Mouse (Mus musculus): ENCODE results near the gene Hsd17b1. TPM values are rescaled to one million over a fixed set of nuclear protein-coding genes. Genes with fewer than 3 reads are reported as not detected.

The Hsd17b1 gene
- polyA plus RNA-seq, 2 experiments, result 0.23 TPM; not detected in 1

GRCm38 (mm10) chr11:101052751-101053473 lies 25.3 kb upstream of the Hsd17b1 start:
- H3K36me3 ChIP-seq (ENCODE audit: control insufficient read depth, insufficient read depth, low read length), result peaks cover 51% of the 10 kb centered on the region
- no peak for DNase-seq (ENCODE audit: low spot score)
- no peak overlapping the region for H3K4me3 ChIP-seq (replicated peaks; ENCODE audit: low read length)
- TF ChIP-seq POLR2A (IDR thresholded peaks at IDR 0.05; ENCODE audit: borderline replicate concordance, extremely low read depth, insufficient read depth, insufficient read length), result no peak
- 86% methylated on average over 10 of the region's 10 CpGs for WGBS
- H3K27me3 ChIP-seq (ENCODE audit: control insufficient read depth, insufficient read depth, low read length), result no peaks in the 10 kb centered on the region
- no peak overlapping the region for H3K9ac ChIP-seq (ENCODE audit: low read depth, low read length, severe bottlenecking)
- H3K4me2 ChIP-seq (replicated peaks; ENCODE audit: low read depth, low read length, severe bottlenecking), result no peak overlapping the region
- H3K4me1 ChIP-seq (ENCODE audit: control insufficient read depth, insufficient read depth, low read length), result no peaks in the 10 kb centered on the region
- ATAC-seq (ENCODE audit: low FRiP score, low read depth), result no peak
- H3K27ac ChIP-seq (replicated peaks; ENCODE audit: low read depth, low read length), result no peak overlapping the region
- no peaks in the 10 kb centered on the region for H3K9me3 ChIP-seq (ENCODE audit: control insufficient read depth, low read length)

- no peak for TF ChIP-seq POLR2A (IDR thresholded peaks at IDR 0.05; ENCODE audit: borderline replicate concordance, extremely low read depth, insufficient read depth, insufficient read length)
Observed at GRCm38 (mm10) chr11:101053974-101054373, 24.2 kb upstream of the Hsd17b1 start.

GRCm38 (mm10) chr11:101055418-101055817 lies 22.8 kb upstream of the Hsd17b1 start:
- H3K27me3 ChIP-seq (ENCODE audit: control insufficient read depth, insufficient read depth, low read length), result no peaks in the 10 kb centered on the region
- H3K9me3 ChIP-seq (ENCODE audit: control insufficient read depth, low read length), result no peaks in the 10 kb centered on the region
- peaks cover 27% of the 10 kb centered on the region for H3K36me3 ChIP-seq (ENCODE audit: control insufficient read depth, insufficient read depth, low read length)
- WGBS, result 82% methylated on average over 14 of the region's 14 CpGs
- H3K4me2 ChIP-seq (replicated peaks; ENCODE audit: low read depth, low read length, severe bottlenecking), result no peak overlapping the region
- H3K27ac ChIP-seq (replicated peaks; ENCODE audit: low read depth, low read length), result no peak overlapping the region
- no peak overlapping the region for H3K9ac ChIP-seq (ENCODE audit: low read depth, low read length, severe bottlenecking)
- peaks cover 1% of the 10 kb centered on the region; the same call in 1 of the 2 replicates for H3K4me1 ChIP-seq (ENCODE audit: control insufficient read depth, insufficient read depth, low read length)
- DNase-seq (ENCODE audit: low spot score) (no peak), ATAC-seq (ENCODE audit: low FRiP score, low read depth) (no peak)
- no peak for TF ChIP-seq POLR2A (IDR thresholded peaks at IDR 0.05; ENCODE audit: borderline replicate concordance, extremely low read depth, insufficient read depth, insufficient read length)
- H3K4me3 ChIP-seq (replicated peaks; ENCODE audit: low read length), result no peak overlapping the region

More at GRCm38 (mm10) chr11:101053974-101054373, 24.2 kb upstream of the Hsd17b1 start:
- DNase-seq (ENCODE audit: low spot score) (no peak), ATAC-seq (ENCODE audit: low FRiP score, low read depth) (no peak)
- Histone ChIP-seq H3K4me2 (replicated peaks; ENCODE audit: low read depth, low read length, severe bottlenecking) (no peak overlapping the region), H3K9me3 (ENCODE audit: control insufficient read depth, low read length) (no peaks in the 10 kb centered on the region), H3K9ac (ENCODE audit: low read depth, low read length, severe bottlenecking) (no peak overlapping the region), H3K36me3 (ENCODE audit: control insufficient read depth, insufficient read depth, low read length) (peaks cover 40% of the 10 kb centered on the region), H3K4me1 (ENCODE audit: control insufficient read depth, insufficient read depth, low read length) (no peaks in the 10 kb centered on the region), H3K4me3 (replicated peaks; ENCODE audit: low read length) (no peak overlapping the region), H3K27ac (replicated peaks; ENCODE audit: low read depth, low read length) (no peak overlapping the region), H3K27me3 (ENCODE audit: control insufficient read depth, insufficient read depth, low read length) (no peaks in the 10 kb centered on the region)
- WGBS, result 97% methylated on average over 1 of the region's 1 CpGs

- Histone ChIP-seq H3K36me3 (ENCODE audit: control insufficient read depth, insufficient read depth, low read length) (peaks cover 23% of the 10 kb centered on the region), H3K4me1 (ENCODE audit: control insufficient read depth, insufficient read depth, low read length) (peaks cover 3% of the 10 kb centered on the region; the same call in 1 of the 2 replicates), H3K9me3 (ENCODE audit: control insufficient read depth, low read length) (no peaks in the 10 kb centered on the region), H3K4me3 (replicated peaks; ENCODE audit: low read length) (no peak overlapping the region), H3K27ac (replicated peaks; ENCODE audit: low read depth, low read length) (no peak overlapping the region), H3K27me3 (ENCODE audit: control insufficient read depth, insufficient read depth, low read length) (no peaks in the 10 kb centered on the region), H3K9ac (ENCODE audit: low read depth, low read length, severe bottlenecking) (no peak overlapping the region), H3K4me2 (replicated peaks; ENCODE audit: low read depth, low read length, severe bottlenecking) (no peak overlapping the region)
- 43% methylated on average over 8 of the region's 8 CpGs for WGBS
- DNase-seq (ENCODE audit: low spot score), result no peak
- no peak for ATAC-seq (ENCODE audit: low FRiP score, low read depth)
- TF ChIP-seq POLR2A (IDR thresholded peaks at IDR 0.05; ENCODE audit: borderline replicate concordance, extremely low read depth, insufficient read depth, insufficient read length), result no peak
Observed at GRCm38 (mm10) chr11:101056885-101057284, 21.3 kb upstream of the Hsd17b1 start.

- Histone ChIP-seq H3K36me3 (ENCODE audit: control insufficient read depth, insufficient read depth, low read length) (peaks cover 25% of the 10 kb centered on the region), H3K27ac (replicated peaks; ENCODE audit: low read depth, low read length) (no peak overlapping the region), H3K4me1 (ENCODE audit: control insufficient read depth, insufficient read depth, low read length) (peaks cover 4% of the 10 kb centered on the region; the same call in 1 of the 2 replicates), H3K4me3 (replicated peaks; ENCODE audit: low read length) (no peak overlapping the region), H3K9me3 (ENCODE audit: control insufficient read depth, low read length) (no peaks in the 10 kb centered on the region), H3K27me3 (ENCODE audit: control insufficient read depth, insufficient read depth, low read length) (no peaks in the 10 kb centered on the region), H3K4me2 (replicated peaks; ENCODE audit: low read depth, low read length, severe bottlenecking) (no peak overlapping the region), H3K9ac (ENCODE audit: low read depth, low read length, severe bottlenecking) (no peak overlapping the region)
- ATAC-seq (ENCODE audit: low FRiP score, low read depth), result peak; percentile 48; the same call in 1 of the 2 replicates
- 31% methylated on average over 5 of the region's 5 CpGs for WGBS
- TF ChIP-seq POLR2A (IDR thresholded peaks at IDR 0.05; ENCODE audit: borderline replicate concordance, extremely low read depth, insufficient read depth, insufficient read length), result no peak
- peak; percentile 87 for DNase-seq (ENCODE audit: low spot score)
Observed at GRCm38 (mm10) chr11:101057860-101058259, 20.4 kb upstream of the Hsd17b1 start.
